Mouse (Mus musculus): Measurements from ENCODE around the gene Plpp6. TPM values are rescaled to one million over a fixed set of nuclear protein-coding genes. Genes with fewer than 3 reads are reported as not detected.

The Plpp6 gene
- polyA plus RNA-seq, 1 experiment from 2014 or later, result 6.1 TPM

GRCm38 (mm10) chr19:29016204-29016765 lies 52.5 kb downstream of the Plpp6 start:
- Histone ChIP-seq H3K27me3 (no peaks in the 10 kb centered on the region), H3K27ac (no peak overlapping the region), H3K4me1 (no peaks in the 10 kb centered on the region), H3K4me2 (no peak overlapping the region), H3K9me3 (no peaks in the 10 kb centered on the region), H3K36me3 (replicated peaks) (peaks cover 73% of the 10 kb centered on the region), H3K4me3 (replicated peaks) (no peak overlapping the region), H3K9ac (no peak overlapping the region)
- no peak for ATAC-seq (ENCODE audit: low FRiP score)
- WGBS, result 93% methylated on average over 5 of the region's 5 CpGs

Other genes starting within 250 kb of the Plpp6 start
- gene Slc1a1, start 128.9 kb upstream of the Plpp6 start, polyA plus RNA-seq (2016; fragmentation: Nextera tagmentation; extraction: Ambion mirVana), result 2.4 and 2.8 TPM in 2 replicates
- gene 4430402I18Rik, start 3.8 kb downstream of the Plpp6 start, polyA plus RNA-seq (2016; fragmentation: Nextera tagmentation; extraction: Ambion mirVana), result 0.37 and 1.3 TPM in 2 replicates
- 56.2 and 64.1 TPM in 2 replicates for gene Cdc37l1, start 26.4 kb downstream of the Plpp6 start, polyA plus RNA-seq (2016; fragmentation: Nextera tagmentation; extraction: Ambion mirVana)
- gene Ak3, start 84.0 kb downstream of the Plpp6 start, polyA plus RNA-seq (2016; fragmentation: Nextera tagmentation; extraction: Ambion mirVana), result 68.0 and 68.6 TPM in 2 replicates
- 42.1 and 43.8 TPM in 2 replicates for gene Rcl1, start 137.4 kb downstream of the Plpp6 start, polyA plus RNA-seq (2016; fragmentation: Nextera tagmentation; extraction: Ambion mirVana)

Measured in forebrain, embryonic 12.5 days (tissue).